Mouse (Mus musculus) forebrain, embryonic 13.5 days (tissue): ENCODE data around the gene Krt73. TPM values are rescaled to one million over a fixed set of nuclear protein-coding genes. Genes with fewer than 3 reads are reported as not detected.

Source experiments
- ATAC-seq: fragments of 200-750 bp; cut with Nextera tagmentation; 2 replicates; pipeline ENCODE4 v1.8.0; 2017
- H3K27ac ChIP-seq: fragments of 300-500 bp; sonication (generic); 2 replicates; pipeline ENCODE4 v1.5.1; 2015; ENCODE audit warnings: inconsistent platforms, mild to moderate bottlenecking, moderate library complexity
- H3K27me3 ChIP-seq: fragments of 300-500 bp; sonication (generic); 2 replicates; pipeline ENCODE4 v1.6.1; 2015; ENCODE audit warnings: mild to moderate bottlenecking, inconsistent platforms
- H3K36me3 ChIP-seq: fragments of 300-500 bp; sonication (generic); 2 replicates; pipeline ENCODE4 v1.6.1; 2015; ENCODE audit warnings: mild to moderate bottlenecking, inconsistent platforms; ENCODE audit not compliant: poor library complexity, severe bottlenecking
- H3K4me1 ChIP-seq: fragments of 300-500 bp; sonication (generic); 2 replicates; pipeline ENCODE4 v1.6.1; 2015; ENCODE audit warnings: inconsistent platforms
- H3K4me2 ChIP-seq: fragments of 300-500 bp; sonication (generic); 2 replicates; pipeline ENCODE4 v1.6.1; 2015; ENCODE audit warnings: inconsistent platforms, mild to moderate bottlenecking, moderate library complexity
- H3K4me3 ChIP-seq: fragments of 300-500 bp; sonication (generic); 2 replicates; pipeline ENCODE4 v1.5.1; 2015; ENCODE audit warnings: mild to moderate bottlenecking, inconsistent platforms
- H3K9ac ChIP-seq: fragments of 300-500 bp; sonication (generic); 2 replicates; pipeline ENCODE4 v1.6.1; 2015; ENCODE audit warnings: mild to moderate bottlenecking, inconsistent platforms
- H3K9me3 ChIP-seq: fragments of 300-500 bp; sonication (generic); replicated peaks from 2 replicates; pipeline ENCODE4 v1.6.1; 2016; ENCODE audit warnings: inconsistent platforms
- WGBS: fragments of 180-500 bp; shearing (Covaris S2); methylation state at CpG from one replicate; pipeline ENCODE4 v1.1.7; 2015; 5-methylcytosine and 5-hydroxymethylcytosine counted together
- polyA plus RNA-seq: library from polyadenylated mRNA; unstranded; fragments of >200 nt; fragmentation: Nextera tagmentation; extraction: Ambion mirVana; gene quantifications from 2 replicates; pipeline ENCODE4 v1.2.1, GENCODE M21; 2015

The Krt73 gene
- 0.59 and 0.66 TPM in 2 replicates for polyA plus RNA-seq

DNA sequence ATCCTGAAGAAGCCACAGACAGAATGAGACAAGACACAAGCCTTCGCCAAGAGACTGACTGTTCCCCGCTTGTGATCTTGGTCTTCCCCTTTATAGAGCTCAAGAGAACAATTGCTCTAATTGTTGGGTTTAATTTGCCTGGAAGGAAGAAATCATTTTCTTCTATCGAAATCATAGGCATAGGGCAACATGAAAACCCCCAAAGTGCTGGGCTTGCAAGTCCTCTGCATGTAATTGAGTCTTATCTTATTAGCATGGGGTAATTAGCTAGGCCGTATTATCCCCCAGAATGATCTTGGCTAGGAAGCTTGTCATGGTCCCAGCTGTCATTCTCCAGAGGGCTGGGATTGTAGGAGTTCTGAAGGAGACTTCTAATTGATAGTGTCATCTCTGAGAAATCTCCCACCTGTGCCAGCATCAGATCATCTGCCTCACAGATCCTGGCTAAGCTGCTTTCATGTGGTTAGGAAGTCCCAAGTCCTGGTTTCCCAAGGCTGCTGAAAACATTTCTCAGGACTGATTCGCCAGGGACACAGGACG, at the start of gene Krt73:
TSS of gene Krt73 (minus strand) at position 51 of the 540 bp plus-strand sequence.
- Histone ChIP-seq H3K4me2 (no peak within 1 kb of the TSS), H3K9me3 (no peaks in the 10 kb centered on the region), H3K27ac (peak within 1 kb of the TSS; percentile 65), H3K27me3 (no peaks in the 10 kb centered on the region), H3K36me3 (no peaks in the 10 kb centered on the region), H3K4me3 (no peak within 1 kb of the TSS), H3K4me1 (peaks cover 20% of the 10 kb centered on the region), H3K9ac (no peak within 1 kb of the TSS)
- ATAC-seq = 0 out of 2 replicates have a peak, but pooled peaks have one; percentile 27
- WGBS = 64% methylated on average over 6 of the region's 6 CpGs

DNA sequence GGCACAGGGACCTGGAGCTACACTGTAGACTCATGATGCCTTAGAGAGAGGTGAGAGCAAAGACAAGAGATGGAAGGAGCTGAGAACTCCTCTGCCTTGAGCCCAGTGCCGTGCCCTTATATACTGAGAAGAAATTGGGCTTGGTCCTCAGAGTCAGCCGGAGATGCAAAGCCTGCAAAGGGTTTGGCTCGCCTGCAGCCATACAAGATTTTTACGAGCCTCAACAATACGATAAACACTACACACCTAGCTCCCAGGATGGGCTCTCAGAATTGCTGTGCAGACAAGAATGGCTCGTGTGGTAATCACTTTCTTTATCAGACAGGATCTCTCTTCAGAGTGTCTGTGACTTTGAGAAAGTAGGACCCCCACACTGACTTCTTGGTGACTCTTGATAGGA, 48.5 kb upstream of the Krt73 start, which contains the start of gene Krt1:
TSS of gene Krt1 (minus strand) at position 101 of the 400 bp plus-strand sequence.
- Histone ChIP-seq H3K36me3 (no peaks in the 10 kb centered on the region), H3K4me3 (no peak within 1 kb of the TSS), H3K4me2 (no peak within 1 kb of the TSS), H3K27ac (no peak within 1 kb of the TSS), H3K27me3 (peaks cover 7% of the 10 kb centered on the region; the same call in 1 of the 2 replicates), H3K4me1 (peaks cover 23% of the 10 kb centered on the region), H3K9me3 (no peaks in the 10 kb centered on the region), H3K9ac (no peak within 1 kb of the TSS)
- no peak for ATAC-seq
- 80% methylated on average over 6 of the region's 6 CpGs for WGBS

DNA sequence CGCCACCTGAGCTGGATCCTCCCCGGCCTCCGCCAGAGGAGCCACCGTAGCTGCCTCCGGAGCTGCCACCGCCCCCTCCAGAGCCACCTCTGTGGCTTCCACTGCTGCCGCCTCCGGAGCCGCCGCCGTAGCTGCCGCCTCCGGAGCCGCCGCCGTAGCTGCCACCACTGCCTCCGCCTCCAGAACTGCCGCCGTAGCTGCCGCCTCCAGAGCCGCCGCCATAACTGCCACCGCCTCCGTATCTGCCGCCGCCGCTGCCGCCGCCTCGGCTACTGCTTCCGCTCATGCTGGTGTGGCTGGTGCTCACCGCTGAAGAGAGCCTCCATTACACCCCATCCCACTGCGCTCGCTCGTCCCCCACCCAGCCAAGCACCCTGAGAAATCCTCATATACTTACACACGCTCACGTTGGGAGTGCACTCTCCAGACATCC, 43.8 kb upstream of the Krt73 start:
- Histone ChIP-seq H3K36me3 (no peaks in the 10 kb centered on the region), H3K9ac (peak overlapping the region; percentile 74), H3K4me1 (peaks cover 16% of the 10 kb centered on the region; the same call in 1 of the 2 replicates), H3K9me3 (no peaks in the 10 kb centered on the region), H3K4me3 (peak overlapping the region; percentile 53), H3K27ac (peak overlapping the region; percentile 78), H3K4me2 (peak overlapping the region; percentile 69), H3K27me3 (0 out of 2 replicates have a peak, but pooled peaks cover 2% of the 10 kb centered on the region)
- whole genome bisulfite sequencing = 1% methylated on average over 36 of the region's 37 CpGs
- peak; percentile 88 for ATAC-seq

DNA sequence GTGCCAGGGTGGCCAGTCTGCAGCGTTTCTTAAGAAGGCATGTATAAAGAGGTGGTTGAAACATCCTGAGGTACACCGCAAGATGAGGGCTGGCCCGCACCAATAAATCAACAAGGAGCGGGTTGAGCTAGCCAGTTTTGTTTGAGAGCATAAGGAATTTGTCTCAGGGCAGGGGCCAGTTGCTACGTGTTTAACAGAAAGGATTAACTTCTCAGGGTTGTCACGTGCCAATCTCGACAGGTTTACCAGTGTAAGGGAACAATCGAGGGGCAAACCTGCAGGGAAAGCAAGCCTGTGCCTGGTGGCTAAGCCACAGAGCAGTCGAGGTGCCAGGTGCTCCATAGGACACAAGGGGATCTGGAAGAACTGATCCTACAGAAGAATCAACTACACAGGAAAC, 41.0 kb upstream of the Krt73 start:
- no peaks in the 10 kb centered on the region for H3K36me3 ChIP-seq
- WGBS = 65% methylated on average over 9 of the region's 9 CpGs
- ATAC-seq = no peak
- H3K4me2 ChIP-seq = no peak overlapping the region
- peaks cover 7% of the 10 kb centered on the region; the same call in 1 of the 2 replicates for H3K27me3 ChIP-seq
- no peak overlapping the region for H3K9ac ChIP-seq
- no peak overlapping the region for H3K4me3 ChIP-seq
- no peaks in the 10 kb centered on the region for H3K9me3 ChIP-seq
- no peak overlapping the region for H3K27ac ChIP-seq
- peaks cover 16% of the 10 kb centered on the region; the same call in 1 of the 2 replicates for H3K4me1 ChIP-seq

DNA sequence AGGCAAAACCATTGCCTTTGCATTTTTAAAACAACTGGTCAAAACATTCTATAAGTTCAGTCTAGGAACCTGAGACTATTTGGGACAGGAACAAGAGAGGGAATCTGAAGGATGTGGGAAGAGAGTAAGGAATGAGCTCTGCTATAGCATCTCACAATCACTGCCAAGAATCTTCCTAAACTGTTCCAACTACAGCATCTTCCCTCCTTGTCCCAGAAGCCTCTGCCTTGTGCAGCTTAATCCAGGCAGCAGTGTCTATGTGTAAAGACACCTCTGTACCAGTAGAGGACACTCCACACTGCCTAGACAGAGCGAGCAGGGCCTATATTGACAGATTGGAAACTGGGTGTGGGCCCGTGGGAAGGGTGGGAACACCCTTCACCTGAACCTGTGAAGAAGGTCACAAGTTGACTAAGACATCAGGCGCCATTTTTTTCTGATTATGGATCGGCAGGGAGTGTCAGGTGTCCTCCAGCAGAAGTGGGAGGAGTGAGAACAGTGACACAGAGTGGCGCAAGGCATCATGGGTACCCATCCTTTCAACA, 32.7 kb upstream of the Krt73 start:
- H3K27me3 ChIP-seq = peaks cover 5% of the 10 kb centered on the region; the same call in 1 of the 2 replicates
- no peak for ATAC-seq

DNA sequence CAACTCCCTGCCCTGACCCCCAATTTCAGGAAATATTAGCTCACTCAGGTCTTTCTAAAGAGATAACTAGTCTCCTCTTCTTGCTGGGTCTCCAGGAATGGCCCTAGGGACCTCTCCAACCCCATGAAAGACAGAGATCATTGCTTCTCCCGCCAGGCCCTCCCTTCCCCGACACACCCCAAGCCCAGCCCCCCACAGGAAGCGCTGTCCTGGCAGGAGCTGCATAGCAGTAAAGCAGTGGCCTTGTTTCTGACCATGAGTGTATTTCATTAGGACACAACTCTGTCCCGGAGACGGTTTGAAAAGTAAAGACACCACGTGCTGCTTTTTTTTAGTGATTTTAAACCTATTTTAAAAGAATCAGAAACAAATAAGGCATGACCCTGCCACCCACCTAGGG, 31.0 kb upstream of the Krt73 start:
- ATAC-seq = no peak
- H3K4me2 ChIP-seq = no peak overlapping the region
- H3K4me3 ChIP-seq = no peak overlapping the region
- H3K27ac ChIP-seq = no peak overlapping the region
- no peaks in the 10 kb centered on the region for H3K9me3 ChIP-seq
- H3K4me1 ChIP-seq = peaks cover 11% of the 10 kb centered on the region; the same call in 1 of the 2 replicates
- 55% methylated on average over 6 of the region's 6 CpGs for WGBS
- H3K27me3 ChIP-seq = no peaks in the 10 kb centered on the region
- H3K36me3 ChIP-seq = no peaks in the 10 kb centered on the region
- no peak overlapping the region for H3K9ac ChIP-seq

More for the DNA sequence above, 32.7 kb upstream of the Krt73 start:
- Histone ChIP-seq H3K4me3 (no peak overlapping the region), H3K9me3 (no peaks in the 10 kb centered on the region), H3K9ac (no peak overlapping the region), H3K4me2 (no peak overlapping the region), H3K36me3 (no peaks in the 10 kb centered on the region), H3K27ac (no peak overlapping the region), H3K4me1 (peaks cover 4% of the 10 kb centered on the region; the same call in 1 of the 2 replicates)
- WGBS = 60% methylated on average over 5 of the region's 5 CpGs

DNA sequence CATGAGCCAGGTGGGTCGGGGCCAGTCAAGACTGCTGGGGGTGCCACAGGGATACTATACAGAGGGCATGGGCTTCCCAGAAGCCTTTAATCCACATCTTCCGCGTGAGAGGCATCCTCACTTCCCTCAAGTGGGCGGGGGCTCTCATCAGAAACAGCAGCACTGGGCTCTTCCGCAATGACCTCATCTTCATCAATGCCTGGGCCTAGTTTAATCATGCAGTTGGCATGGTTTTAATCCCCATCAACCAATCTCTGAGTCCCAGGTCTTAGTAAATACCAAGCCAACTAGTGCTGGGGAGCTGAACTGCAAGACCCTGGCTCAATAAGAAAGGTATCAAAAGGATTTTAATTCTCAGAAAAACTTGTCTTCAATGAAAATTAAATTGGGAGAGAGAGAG, 27.3 kb upstream of the Krt73 start:
- no peak for ATAC-seq
- Histone ChIP-seq H3K4me1 (peaks cover 11% of the 10 kb centered on the region; the same call in 1 of the 2 replicates), H3K36me3 (no peaks in the 10 kb centered on the region), H3K4me3 (no peak overlapping the region), H3K9ac (no peak overlapping the region), H3K27me3 (no peaks in the 10 kb centered on the region), H3K9me3 (no peaks in the 10 kb centered on the region), H3K27ac (no peak overlapping the region), H3K4me2 (no peak overlapping the region)
- WGBS = 51% methylated on average over 5 of the region's 5 CpGs

DNA sequence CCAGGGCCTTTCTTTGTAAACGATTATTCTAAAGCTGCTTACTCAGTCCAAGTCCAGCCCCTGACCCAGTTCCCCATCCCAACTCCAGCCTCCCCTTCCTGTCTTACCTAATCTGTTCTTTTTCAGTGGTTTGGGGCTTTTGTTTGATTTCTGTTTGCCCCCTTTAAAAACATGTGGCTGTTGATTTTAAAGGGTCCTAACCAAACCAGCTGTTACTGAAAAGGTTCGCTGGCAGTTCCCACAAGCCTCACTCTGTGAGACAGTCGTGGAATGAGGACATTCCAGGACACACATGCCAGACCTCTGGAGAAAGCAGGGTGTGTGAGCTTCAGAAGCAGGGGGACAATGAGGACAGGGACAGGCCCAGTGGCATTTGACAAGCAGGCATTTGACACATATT, 19.6 kb upstream of the Krt73 start:
- no peak overlapping the region for H3K9ac ChIP-seq
- no peak overlapping the region for H3K27ac ChIP-seq
- H3K4me1 ChIP-seq = no peaks in the 10 kb centered on the region
- no peak overlapping the region for H3K4me3 ChIP-seq
- H3K9me3 ChIP-seq = no peaks in the 10 kb centered on the region
- H3K36me3 ChIP-seq = no peaks in the 10 kb centered on the region
- H3K27me3 ChIP-seq = no peaks in the 10 kb centered on the region
- H3K4me2 ChIP-seq = no peak overlapping the region
- no peak for ATAC-seq
- whole genome bisulfite sequencing = 25% methylated on average over 3 of the region's 3 CpGs

DNA sequence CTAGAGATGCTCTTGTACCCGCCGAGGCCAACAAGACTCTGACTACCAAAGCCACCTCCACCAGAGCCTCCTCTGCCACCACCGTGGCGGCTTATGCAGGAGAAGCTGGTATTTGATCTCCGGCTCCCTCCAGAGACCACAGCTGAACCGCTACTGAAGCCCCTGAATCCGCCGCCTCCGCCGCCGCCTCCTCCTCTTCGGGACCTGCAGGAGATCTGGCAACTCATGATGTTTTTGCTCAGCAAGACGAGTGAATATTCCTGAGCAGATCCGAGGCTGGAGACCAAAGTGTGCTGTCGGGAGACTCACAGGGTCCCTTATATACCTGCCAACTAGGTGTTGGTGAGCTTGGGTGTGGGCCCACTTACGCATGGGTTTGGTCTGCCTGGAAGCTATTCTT, 15.7 kb upstream of the Krt73 start, which contains the start of gene Krt2:
TSS of gene Krt2 (minus strand) at position 295 of the 400 bp plus-strand sequence.
- WGBS = 83% methylated on average over 16 of the region's 16 CpGs
- no peak for ATAC-seq

DNA sequence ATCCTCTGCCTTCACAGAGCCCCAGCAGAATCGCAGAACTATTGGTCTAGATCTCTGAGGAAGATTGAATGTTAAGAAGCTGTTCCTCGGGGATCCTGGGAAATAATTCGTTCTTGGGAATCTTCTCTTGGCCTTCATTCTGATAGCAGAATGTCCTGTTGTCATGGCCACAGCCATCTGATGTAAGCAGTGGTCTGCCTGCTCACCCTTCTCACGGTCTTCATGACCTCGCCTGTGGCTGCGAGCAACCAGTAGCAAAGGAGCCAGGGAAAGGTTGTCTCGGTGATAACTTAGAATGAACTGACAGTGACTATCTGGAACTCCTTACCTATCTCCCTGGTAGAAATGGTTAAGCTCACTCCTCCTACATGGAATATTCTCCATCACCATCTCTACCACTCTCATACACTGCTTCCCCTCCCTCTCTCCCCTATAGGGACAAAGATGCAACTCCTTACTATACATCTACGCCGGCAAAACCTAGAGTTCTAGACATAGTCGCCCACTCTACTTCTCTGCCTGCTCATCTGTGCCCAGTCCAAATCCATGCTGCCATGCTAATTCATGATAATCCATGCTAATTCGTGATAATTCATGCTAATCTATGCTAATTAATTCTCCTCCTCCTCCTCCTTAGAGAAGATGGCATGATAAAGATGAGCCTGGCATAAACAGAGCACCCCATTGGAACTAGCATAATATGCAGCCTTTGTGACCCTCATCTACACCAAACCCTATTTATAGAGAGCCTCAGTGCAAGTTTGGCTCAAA, 1.1 kb upstream of the Krt73 start:
- 75% methylated on average over 11 of the region's 11 CpGs for WGBS
- no peak overlapping the region for H3K9ac ChIP-seq
- peaks cover 20% of the 10 kb centered on the region for H3K4me1 ChIP-seq
- peak; percentile 68 for ATAC-seq
- H3K4me2 ChIP-seq = no peak overlapping the region
- H3K36me3 ChIP-seq = no peaks in the 10 kb centered on the region
- H3K4me3 ChIP-seq = no peak overlapping the region
- peak overlapping the region; percentile 51; the same call in 1 of the 2 replicates for H3K27ac ChIP-seq
- H3K9me3 ChIP-seq = no peaks in the 10 kb centered on the region; the same call in 1 of the 2 replicates
- no peaks in the 10 kb centered on the region for H3K27me3 ChIP-seq

More for the DNA sequence above, 15.7 kb upstream of the Krt73 start, which contains the start of gene Krt2:
- Histone ChIP-seq H3K9me3 (no peaks in the 10 kb centered on the region), H3K27ac (no peak within 1 kb of the TSS), H3K27me3 (no peaks in the 10 kb centered on the region), H3K4me1 (no peaks in the 10 kb centered on the region), H3K4me2 (no peak within 1 kb of the TSS), H3K36me3 (no peaks in the 10 kb centered on the region), H3K9ac (no peak within 1 kb of the TSS), H3K4me3 (no peak within 1 kb of the TSS)

DNA sequence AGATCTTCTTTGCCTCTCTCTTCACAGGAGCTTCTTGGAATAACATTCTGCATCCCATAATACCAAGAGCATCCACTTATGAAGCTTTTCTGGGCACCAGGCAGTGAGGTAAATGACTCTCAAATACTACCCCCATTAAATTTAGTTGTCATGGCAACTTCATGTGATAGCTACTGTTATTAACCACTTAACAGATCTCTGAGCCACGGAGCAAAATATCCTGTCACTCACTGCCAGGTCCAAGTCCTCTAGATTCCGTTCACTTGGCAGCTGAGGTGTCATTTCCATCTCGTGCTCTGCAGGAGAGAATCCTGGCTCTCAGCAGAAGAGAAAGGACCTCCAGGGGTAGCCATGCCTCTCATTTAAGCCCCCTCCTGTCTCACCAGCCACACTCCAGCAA, 11.3 kb downstream of the Krt73 start:
- no peaks in the 10 kb centered on the region for H3K36me3 ChIP-seq
- H3K27me3 ChIP-seq = no peaks in the 10 kb centered on the region
- no peaks in the 10 kb centered on the region for H3K9me3 ChIP-seq
- no peak overlapping the region for H3K9ac ChIP-seq
- no peak overlapping the region for H3K4me2 ChIP-seq
- peaks cover 17% of the 10 kb centered on the region for H3K4me1 ChIP-seq
- 13% methylated on average over 3 of the region's 3 CpGs for WGBS
- peak; percentile 73 for ATAC-seq
- H3K27ac ChIP-seq = peak overlapping the region; percentile 75
- no peak overlapping the region for H3K4me3 ChIP-seq

DNA sequence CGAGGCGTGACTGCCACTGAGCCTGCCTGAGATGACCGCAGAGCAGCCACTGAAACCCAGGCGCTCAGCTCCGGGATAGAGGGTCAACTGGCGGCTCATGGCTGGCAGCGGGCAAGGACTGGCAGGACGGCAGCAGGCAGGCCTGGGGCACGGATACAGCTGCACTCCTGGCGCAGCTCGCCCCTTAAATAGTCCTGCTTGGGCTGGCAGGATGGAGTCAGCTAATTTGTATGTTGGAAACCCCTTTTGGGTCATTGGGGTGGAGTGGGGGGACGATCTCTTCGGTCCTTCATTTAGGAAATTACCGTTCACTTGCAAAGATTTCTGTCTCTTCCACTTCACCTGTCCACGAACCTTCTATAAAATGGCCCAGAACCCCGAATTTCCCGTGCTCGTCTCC, 15.8 kb downstream of the Krt73 start, which contains the start of gene Krt72:
TSS of gene Krt72 (minus strand) at position 101 of the 400 bp plus-strand sequence.
- H3K9ac ChIP-seq = no peak within 1 kb of the TSS
- no peak within 1 kb of the TSS for H3K4me3 ChIP-seq
- H3K4me2 ChIP-seq = no peak within 1 kb of the TSS
- no peak for ATAC-seq
- H3K27me3 ChIP-seq = no peaks in the 10 kb centered on the region
- H3K36me3 ChIP-seq = no peaks in the 10 kb centered on the region
- 92% methylated on average over 18 of the region's 18 CpGs for WGBS
- H3K27ac ChIP-seq = no peak within 1 kb of the TSS
- H3K9me3 ChIP-seq = no peaks in the 10 kb centered on the region
- H3K4me1 ChIP-seq = peaks cover 17% of the 10 kb centered on the region
